Mouse (Mus musculus): ENCODE results near the gene Ttc16. TPM values are rescaled to one million over a fixed set of nuclear protein-coding genes. Genes with fewer than 3 reads are reported as not detected.

Gene Ttc16
- total and polyA plus RNA-seq, 2 experiments from 2014 or later: 0.44 to 3.2 TPM

GRCm38 (mm10) chr2:32821041-32821802, 45.8 kb upstream of the Ttc16 start:
- Histone ChIP-seq H3K4me3 (ENCODE audit: low read depth, low read length) (no peak overlapping the region), H3K9ac (replicated peaks; ENCODE audit: low read length, poor library complexity, severe bottlenecking) (no peak overlapping the region), H3K27ac (ENCODE audit: low read depth, low read length) (no peak overlapping the region), H3K9me3 (ENCODE audit: low read length) (no peaks in the 10 kb centered on the region), H3K27me3 (ENCODE audit: insufficient read depth, low read length) (no peaks in the 10 kb centered on the region), H3K4me2 (ENCODE audit: low read depth, low read length, poor library complexity, severe bottlenecking) (no peak overlapping the region), H3K36me3 (ENCODE audit: insufficient read depth, low read length) (peaks cover 43% of the 10 kb centered on the region), H3K4me1 (ENCODE audit: insufficient read depth, low read length) (no peaks in the 10 kb centered on the region)
- DNase-seq (ENCODE audit: low spot score): peak; percentile 37
- WGBS: 72% methylated on average over 11 of the region's 11 CpGs
- ATAC-seq (ENCODE audit: low FRiP score): no peak
- TF ChIP-seq CTCF (IDR thresholded peaks at IDR 0.05): peak; percentile 73

- WGBS: 97% methylated on average over 5 of the region's 5 CpGs
- no peaks in the 10 kb centered on the region for H3K9me3 ChIP-seq (ENCODE audit: low read length)
- no peak overlapping the region for H3K27ac ChIP-seq (ENCODE audit: low read depth, low read length)
- H3K4me3 ChIP-seq (ENCODE audit: low read depth, low read length): no peak overlapping the region
- no peak for TF ChIP-seq CTCF (IDR thresholded peaks at IDR 0.05)
- H3K4me1 ChIP-seq (ENCODE audit: insufficient read depth, low read length): no peaks in the 10 kb centered on the region
- no peak for DNase-seq (ENCODE audit: low spot score)
- no peaks in the 10 kb centered on the region for H3K27me3 ChIP-seq (ENCODE audit: insufficient read depth, low read length)
- ATAC-seq (ENCODE audit: low FRiP score): no peak
- H3K9ac ChIP-seq (replicated peaks; ENCODE audit: low read length, poor library complexity, severe bottlenecking): no peak overlapping the region
- peaks cover 59% of the 10 kb centered on the region for H3K36me3 ChIP-seq (ENCODE audit: insufficient read depth, low read length)
- no peak overlapping the region for H3K4me2 ChIP-seq (ENCODE audit: low read depth, low read length, poor library complexity, severe bottlenecking)
Observed at GRCm38 (mm10) chr2:32818208-32818607, 42.8 kb upstream of the Ttc16 start.

GRCm38 (mm10) chr2:32817589-32817988, 42.2 kb upstream of the Ttc16 start:
- Histone ChIP-seq H3K9ac (replicated peaks; ENCODE audit: low read length, poor library complexity, severe bottlenecking) (no peak overlapping the region), H3K4me3 (ENCODE audit: low read depth, low read length) (no peak overlapping the region), H3K27ac (ENCODE audit: low read depth, low read length) (no peak overlapping the region), H3K9me3 (ENCODE audit: low read length) (no peaks in the 10 kb centered on the region), H3K4me2 (ENCODE audit: low read depth, low read length, poor library complexity, severe bottlenecking) (no peak overlapping the region), H3K4me1 (ENCODE audit: insufficient read depth, low read length) (no peaks in the 10 kb centered on the region), H3K36me3 (ENCODE audit: insufficient read depth, low read length) (peaks cover 61% of the 10 kb centered on the region), H3K27me3 (ENCODE audit: insufficient read depth, low read length) (no peaks in the 10 kb centered on the region)
- no peak for ATAC-seq (ENCODE audit: low FRiP score)
- WGBS: 64% methylated on average over 7 of the region's 7 CpGs
- TF ChIP-seq CTCF (IDR thresholded peaks at IDR 0.05): no peak
- DNase-seq (ENCODE audit: low spot score): no peak

- Histone ChIP-seq H3K36me3 (ENCODE audit: insufficient read depth, low read length) (peaks cover 63% of the 10 kb centered on the region), H3K9me3 (ENCODE audit: low read length) (no peaks in the 10 kb centered on the region), H3K4me1 (ENCODE audit: insufficient read depth, low read length) (no peaks in the 10 kb centered on the region), H3K27ac (ENCODE audit: low read depth, low read length) (no peak overlapping the region), H3K9ac (replicated peaks; ENCODE audit: low read length, poor library complexity, severe bottlenecking) (no peak overlapping the region), H3K4me2 (ENCODE audit: low read depth, low read length, poor library complexity, severe bottlenecking) (no peak overlapping the region), H3K27me3 (ENCODE audit: insufficient read depth, low read length) (no peaks in the 10 kb centered on the region), H3K4me3 (ENCODE audit: low read depth, low read length) (no peak overlapping the region)
- TF ChIP-seq CTCF (IDR thresholded peaks at IDR 0.05): no peak
- DNase-seq (ENCODE audit: low spot score) (peak; percentile 86), ATAC-seq (ENCODE audit: low FRiP score) (no peak)
- WGBS: 75% methylated on average over 17 of the region's 17 CpGs
Observed at GRCm38 (mm10) chr2:32816946-32817581, 41.6 kb upstream of the Ttc16 start.

- H3K27ac ChIP-seq (ENCODE audit: low read depth, low read length): no peak overlapping the region
- no peak for ATAC-seq (ENCODE audit: low FRiP score)
- peak; percentile 24 for DNase-seq (ENCODE audit: low spot score)
- no peak for TF ChIP-seq CTCF (IDR thresholded peaks at IDR 0.05)
- no peaks in the 10 kb centered on the region for H3K4me1 ChIP-seq (ENCODE audit: insufficient read depth, low read length)
- WGBS: 94% methylated on average over 2 of the region's 2 CpGs
- H3K36me3 ChIP-seq (ENCODE audit: insufficient read depth, low read length): peaks cover 66% of the 10 kb centered on the region
- no peaks in the 10 kb centered on the region for H3K27me3 ChIP-seq (ENCODE audit: insufficient read depth, low read length)
- no peaks in the 10 kb centered on the region for H3K9me3 ChIP-seq (ENCODE audit: low read length)
- H3K9ac ChIP-seq (replicated peaks; ENCODE audit: low read length, poor library complexity, severe bottlenecking): no peak overlapping the region
- H3K4me2 ChIP-seq (ENCODE audit: low read depth, low read length, poor library complexity, severe bottlenecking): no peak overlapping the region
- H3K4me3 ChIP-seq (ENCODE audit: low read depth, low read length): no peak overlapping the region
Observed at GRCm38 (mm10) chr2:32816497-32816896, 41.1 kb upstream of the Ttc16 start.

GRCm38 (mm10) chr2:32811959-32812358, 36.5 kb upstream of the Ttc16 start:
- H3K36me3 ChIP-seq (ENCODE audit: insufficient read depth, low read length): peaks cover 71% of the 10 kb centered on the region
- H3K9me3 ChIP-seq (ENCODE audit: low read length): no peaks in the 10 kb centered on the region
- DNase-seq (ENCODE audit: low spot score): no peak
- no peak overlapping the region for H3K4me2 ChIP-seq (ENCODE audit: low read depth, low read length, poor library complexity, severe bottlenecking)
- 85% methylated on average over 8 of the region's 8 CpGs for WGBS
- H3K27ac ChIP-seq (ENCODE audit: low read depth, low read length): no peak overlapping the region
- no peaks in the 10 kb centered on the region for H3K27me3 ChIP-seq (ENCODE audit: insufficient read depth, low read length)
- no peaks in the 10 kb centered on the region for H3K4me1 ChIP-seq (ENCODE audit: insufficient read depth, low read length)
- H3K4me3 ChIP-seq (ENCODE audit: low read depth, low read length): no peak overlapping the region
- no peak for TF ChIP-seq CTCF (IDR thresholded peaks at IDR 0.05)
- no peak overlapping the region for H3K9ac ChIP-seq (replicated peaks; ENCODE audit: low read length, poor library complexity, severe bottlenecking)
- no peak for ATAC-seq (ENCODE audit: low FRiP score)
